8 mouse cellular contexts compared by ENCODE assay signal in the genomic region with DNA sequence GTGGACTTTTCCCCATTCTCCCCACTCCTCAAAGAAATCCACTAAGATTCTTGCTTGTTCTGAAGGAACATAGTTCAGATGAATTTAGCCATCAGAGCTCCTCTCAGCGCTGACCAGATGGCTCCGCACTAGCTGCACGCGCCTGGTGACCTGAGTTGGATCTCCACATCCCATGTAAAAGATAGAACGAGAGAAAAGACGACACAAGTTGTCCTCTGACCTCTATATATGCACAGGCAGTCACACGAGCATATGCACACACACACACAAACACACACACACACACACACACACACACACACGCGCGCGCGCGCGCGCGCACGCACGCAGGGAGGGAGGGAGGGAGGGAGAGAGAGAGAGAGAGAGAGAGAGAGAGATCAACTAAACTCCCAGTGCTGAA.
DNase-seq lines count a peak whose midpoint lies in the region; ATAC-seq and TF ChIP-seq lines count a peak whose summit lies in the region.

No protein-coding gene starts in this region.

- TF ChIP-seq CTCF in left cerebral cortex, adult 2 months (IDR thresholded peaks at IDR 0.05) = no peak
- TF ChIP-seq CTCF in heart, adult 2 months (IDR thresholded peaks at IDR 0.05) = no peak
- TF ChIP-seq CTCF in midbrain, postnatal 0 days (IDR thresholded peaks at IDR 0.05) = no peak

- H3K36me3 ChIP-seq in heart, adult 2 months (ENCODE audit: control insufficient read depth, insufficient read depth, low read length) = no peaks in the 10 kb centered on the region
- H3K36me3 ChIP-seq in kidney, embryonic 15.5 days = no peaks in the 10 kb centered on the region
- H3K36me3 ChIP-seq in midbrain, postnatal 0 days (ENCODE audit: insufficient read depth, low read length) = no peaks in the 10 kb centered on the region

- H3K4me1 ChIP-seq in heart, adult 2 months (ENCODE audit: control insufficient read depth, insufficient read depth, low read length) = peaks cover 2% of the 10 kb centered on the region
- H3K4me1 ChIP-seq in kidney, embryonic 15.5 days = peaks cover 12% of the 10 kb centered on the region; the same call in 1 of the 2 replicates
- H3K4me1 ChIP-seq in midbrain, postnatal 0 days (ENCODE audit: insufficient read depth, low read length) = peaks cover 5% of the 10 kb centered on the region; the same call in 1 of the 2 replicates

- no peaks in the 10 kb centered on the region for H3K27me3 ChIP-seq in heart, adult 2 months (ENCODE audit: control insufficient read depth, insufficient read depth, low read length)
- H3K27me3 ChIP-seq in kidney, embryonic 15.5 days = no peaks in the 10 kb centered on the region
- no peaks in the 10 kb centered on the region for H3K27me3 ChIP-seq in midbrain, postnatal 0 days (ENCODE audit: insufficient read depth, low read length)

- peak overlapping the region; percentile 67 for H3K27ac ChIP-seq in left cerebral cortex, adult 2 months
- no peak overlapping the region; the same call in 1 of the 2 replicates for H3K27ac ChIP-seq in heart, adult 2 months
- H3K27ac ChIP-seq in kidney, embryonic 15.5 days = peak overlapping the region; percentile 87
- no peak overlapping the region for H3K27ac ChIP-seq in midbrain, postnatal 0 days (ENCODE audit: low read depth, low read length)

- no peak for TF ChIP-seq POLR2A in heart, adult 2 months (IDR thresholded peaks at IDR 0.05; ENCODE audit: insufficient read depth, low read depth, low read length)

- DNase-seq in left cerebral cortex, adult 2 months (ENCODE audit: extremely low spot score in 1 of 2, low spot score in 2 of 2) = no peak
- no peak for DNase-seq in left cerebral cortex, postnatal 36 days (ENCODE audit: low spot score in 2 of 2)
- peak; percentile 62 to 67 for DNase-seq in cerebellum, adult 18-20 months
- peak; percentile 24 to 37 for DNase-seq in heart, adult 2 months
- DNase-seq in midbrain, postnatal 0 days (ENCODE audit: low spot score) = peak; percentile 38
- no peak for DNase-seq in right cerebral cortex, postnatal 25 days

- intact Hi-C loops in left cerebral cortex, adult 2 months (cut with DNase I) = no loop called here
- intact Hi-C loops in left cerebral cortex, postnatal 36 days (cut with DNase I) = no loop called here
- intact Hi-C loops in heart, adult 2 months (cut with DNase I) = no loop called here

- ATAC-seq in kidney, embryonic 15.5 days (replicated peaks; ENCODE audit: low FRiP score) = peak; percentile 75
- ATAC-seq in midbrain, postnatal 0 days (ENCODE audit: low FRiP score) = peak; percentile 65
- no peak for ATAC-seq in megakaryocyte, adult 5-6 weeks (ENCODE audit: poor library complexity, severe bottlenecking)

- no peaks in the 10 kb centered on the region for H3K79me2 ChIP-seq in heart, adult 2 months (replicated peaks; ENCODE audit: control insufficient read depth, insufficient read depth, low read length)

- 1% methylated on average over 18 of the region's 18 CpGs for WGBS in heart, adult 2 months
- WGBS in kidney, embryonic 15.5 days = 3% methylated on average over 13 of the region's 18 CpGs
- WGBS in midbrain, postnatal 0 days = 2% methylated on average over 17 of the region's 18 CpGs

- peak overlapping the region; percentile 40 for H3K4me3 ChIP-seq in left cerebral cortex, adult 2 months
- H3K4me3 ChIP-seq in heart, adult 2 months = peak overlapping the region; percentile 23
- H3K4me3 ChIP-seq in kidney, embryonic 15.5 days (replicated peaks) = peak overlapping the region; percentile 49
- H3K4me3 ChIP-seq in midbrain, postnatal 0 days (ENCODE audit: low read depth, low read length) = peak overlapping the region; percentile 31

- no peak for TF ChIP-seq EP300 in heart, adult 2 months (IDR thresholded peaks at IDR 0.05; ENCODE audit: insufficient read depth, low read depth, low read length)

- H3K9ac ChIP-seq in heart, adult 2 months (ENCODE audit: low read depth, low read length) = peak overlapping the region; percentile 31; the same call in 1 of the 2 replicates
- peak overlapping the region; percentile 21; the same call in 1 of the 2 replicates for H3K9ac ChIP-seq in kidney, embryonic 15.5 days
- H3K9ac ChIP-seq in midbrain, postnatal 0 days (replicated peaks; ENCODE audit: low read length, poor library complexity, severe bottlenecking) = peak overlapping the region; percentile 50

- H3K9me3 ChIP-seq in kidney, embryonic 15.5 days (replicated peaks) = no peaks in the 10 kb centered on the region
- H3K9me3 ChIP-seq in midbrain, postnatal 0 days (ENCODE audit: low read length) = no peaks in the 10 kb centered on the region

- H3K4me2 ChIP-seq in kidney, embryonic 15.5 days = peak overlapping the region; percentile 75
- peak overlapping the region; percentile 62 for H3K4me2 ChIP-seq in midbrain, postnatal 0 days (ENCODE audit: low read depth, low read length, poor library complexity, severe bottlenecking)

Comparison
In these comparisons a context has a peak if more than half of its experiments do, and no peak if none do; other contexts are left out.
1. DNase-seq: peak in cerebellum, adult 18-20 months (2 of 2), heart, adult 2 months (2 of 2) and midbrain, postnatal 0 days (single experiment); none in left cerebral cortex, adult 2 months (0 of 2), left cerebral cortex, postnatal 36 days (0 of 2) and right cerebral cortex, postnatal 25 days (single experiment).
2. H3K27ac ChIP-seq: peak in left cerebral cortex, adult 2 months (single experiment) and kidney, embryonic 15.5 days (single experiment); none in heart, adult 2 months (single experiment) and midbrain, postnatal 0 days (single experiment).
3. Peak in every context shown above with its lines, with median percentiles within 50 percentile points of each other: H3K4me3 ChIP-seq and H3K9ac ChIP-seq.